In the genomic region with DNA sequence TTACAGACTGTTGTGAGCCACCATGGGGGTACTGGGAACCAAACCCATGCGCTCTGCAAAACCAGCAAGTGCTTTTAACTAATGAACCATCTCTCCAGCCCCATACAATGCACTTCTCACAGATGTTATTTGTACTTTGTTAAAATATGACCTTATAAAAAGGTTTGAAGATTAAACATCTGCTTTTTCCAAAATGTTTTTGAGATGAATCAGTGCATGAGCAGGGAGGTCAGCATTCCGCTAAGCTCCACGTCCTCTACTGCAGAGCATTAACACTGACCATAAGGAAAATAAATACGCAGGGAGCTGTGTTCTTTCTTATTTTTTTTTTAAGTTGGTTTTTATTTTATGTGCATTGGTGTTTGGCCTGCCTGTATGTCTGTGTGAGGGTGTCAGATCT, we compare ENCODE assay signal across 35 mouse cellular contexts. TPM values are rescaled to one million over a fixed set of nuclear protein-coding genes. Genes with fewer than 3 reads are reported as not detected.
"Had no signal": no experiment of that assay in that cellular context is flagged by ENCODE, and none has a peak within 500 bp of the region (broad histone marks: within the 10 kb centered on the region; RNA-seq: fewer than 3 reads in every experiment).

No protein-coding gene starts in this region.

- H3K4me3 ChIP-seq: heart, embryonic 10.5 days; heart, embryonic 12.5 days; hindbrain, embryonic 13.5 days; hindbrain, embryonic 15.5 days; kidney, embryonic 15.5 days; limb, embryonic 10.5 days; limb, embryonic 12.5 days; liver, embryonic 13.5 days; liver, embryonic 15.5 days had no signal

- DNase-seq: gastrocnemius, postnatal 14 days; heart, adult 18-20 months; heart, postnatal 10 days; heart, postnatal 36 days; kidney, adult 11 months; kidney, adult 2 months; kidney, adult 9 months; kidney, postnatal 14 days; kidney, postnatal 36 days; layer of hippocampus, adult 9-11 months; layer of hippocampus, postnatal 36 days; liver; liver, embryonic 13.5 days had no signal

- H3K4me1 ChIP-seq: heart, embryonic 10.5 days; hindbrain, embryonic 13.5 days; hindbrain, embryonic 15.5 days; kidney, embryonic 15.5 days; limb, embryonic 10.5 days; limb, embryonic 12.5 days had no signal

- H3K27ac ChIP-seq: heart, embryonic 10.5 days; hindbrain, embryonic 13.5 days; hindbrain, embryonic 15.5 days; hindbrain, postnatal 0 days; kidney, embryonic 15.5 days; limb, embryonic 10.5 days; limb, embryonic 12.5 days; liver, embryonic 13.5 days; liver, embryonic 15.5 days had no signal

RNA-seq across cellular contexts. Expression of a gene that starts 28.1 kb away (rescaled TPM):
- total RNA-seq: gastrocnemius, adult 8-10 months; gastrocnemius, postnatal 14 days; gastrocnemius, postnatal 4 days; granulocyte monocyte progenitor cell, adult 5-6 weeks; heart, adult 8-10 months; heart, postnatal 10 days; heart, postnatal 36 days; hematopoietic stem cell, adult 5-6 weeks had no signal
- polyA plus RNA-seq: frontal cortex, adult 2 months; heart, embryonic 10.5 days; heart, embryonic 12.5 days; heart, embryonic 14.5 days; hindbrain, embryonic 11.5 days; hindbrain, embryonic 13.5 days; hindbrain, embryonic 15.5 days; intestine, embryonic 14.5 days; intestine, embryonic 16.5 days; kidney, adult 2 months; kidney, embryonic 15.5 days; large intestine, adult 2 months; limb, embryonic 10.5 days; limb, embryonic 12.5 days; limb, embryonic 14.5 days; liver, embryonic 11.5 days; liver, embryonic 13.5 days; liver, embryonic 15.5 days had no signal

RNA-seq across cellular contexts. Expression of a gene that starts 38.9 kb away (rescaled TPM):
- total RNA-seq: granulocyte monocyte progenitor cell, adult 5-6 weeks had no signal
- polyA plus RNA-seq: heart, embryonic 10.5 days; heart, embryonic 12.5 days; heart, embryonic 14.5 days; hindbrain, embryonic 11.5 days; limb, embryonic 10.5 days; limb, embryonic 12.5 days; liver, embryonic 11.5 days; liver, embryonic 15.5 days had no signal
